Mouse (Mus musculus): Measurements from ENCODE around the gene Zfp180.

DNA sequence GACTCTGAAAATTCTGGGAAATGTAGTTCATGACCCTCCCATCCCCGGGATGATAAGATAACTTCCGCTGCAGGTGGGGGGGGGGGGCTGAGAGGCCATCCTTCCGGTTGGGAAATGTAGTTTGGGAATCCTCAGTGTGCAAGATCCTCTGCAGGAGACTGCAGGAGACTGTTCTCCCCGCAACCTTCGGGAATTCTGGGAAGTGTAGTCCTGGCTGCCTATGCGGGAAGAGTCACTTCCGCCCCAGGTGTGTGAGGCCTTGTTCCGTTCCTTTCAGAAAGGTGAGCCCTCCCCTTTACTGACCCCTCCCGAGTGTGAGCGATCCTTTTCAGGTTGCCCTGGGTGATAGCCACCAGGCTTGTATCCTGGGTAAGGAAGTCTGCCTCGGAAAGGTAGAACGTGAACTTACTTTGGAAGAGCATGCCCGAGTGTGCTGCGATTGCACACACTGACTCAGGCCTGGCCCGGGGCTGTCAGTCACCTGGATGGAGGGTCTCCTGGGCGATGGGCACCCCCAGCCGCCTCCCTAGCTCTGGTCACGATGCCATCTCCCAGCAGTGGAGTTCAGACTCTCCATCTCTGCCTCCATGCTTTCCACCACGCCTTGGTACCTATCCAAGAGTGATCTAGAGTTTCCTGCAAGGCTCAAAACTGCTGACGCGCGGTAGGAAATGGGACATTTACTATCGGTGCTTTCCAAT lies 30.6 kb downstream of the Zfp180 start, which contains the start of gene Zfp112:
- no peak for TF ChIP-seq CTCF (IDR thresholded peaks at IDR 0.05; ENCODE audit: low read depth)
- TF ChIP-seq EP300 (optimal IDR thresholded peaks at IDR 0.05): no peak

All from stomach, postnatal 0 days (tissue).